Mouse (Mus musculus) erythroblast, embryonic 14.5 days (primary cell): ENCODE data around the gene Prkg1.

ENCODE experiments used
- GATA1 ChIP-seq: IDR thresholded peaks from 2 replicates; pipeline ENCODE4 v1.6.1; 2012; ENCODE audit warnings: low read length, inconsistent platforms, mixed read lengths
- TAL1 ChIP-seq: IDR thresholded peaks from 3 replicates; pipeline ENCODE4 v1.6.1; 2012; ENCODE audit warnings: low read length, inconsistent platforms, mixed read lengths

DNA sequence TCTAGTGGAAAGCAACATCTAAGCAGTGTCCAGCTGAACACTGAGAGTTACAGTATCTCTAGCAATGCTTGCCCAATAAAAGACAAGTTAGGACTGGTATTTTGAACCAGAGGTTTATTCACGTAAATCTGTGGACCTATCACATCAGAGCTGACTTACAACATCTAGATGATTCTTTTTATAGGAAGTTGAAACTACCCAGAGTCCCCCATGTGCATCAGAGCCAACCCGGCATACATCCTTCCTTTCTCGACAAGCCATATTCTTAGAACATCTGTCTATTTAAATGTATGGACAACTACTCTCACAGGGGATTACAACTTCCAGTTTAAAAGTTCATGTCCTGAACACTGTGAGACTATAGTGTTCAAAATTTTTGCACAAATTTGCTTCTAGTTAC, 460.1 kb downstream of the Prkg1 start:
- no peak for TF ChIP-seq TAL1
- no peak for TF ChIP-seq GATA1
